Mouse (Mus musculus) left cerebral cortex, adult 9 months (tissue): ENCODE data around the gene 1810010D01Rik.

Source experiments
- DNase-seq, 2 experiments: peaks; one replicate each; pipeline ENCODE4 v3.0.0; 2022; ENCODE audit warnings: low spot score in 2 of 2

The 1810010D01Rik gene

DNA sequence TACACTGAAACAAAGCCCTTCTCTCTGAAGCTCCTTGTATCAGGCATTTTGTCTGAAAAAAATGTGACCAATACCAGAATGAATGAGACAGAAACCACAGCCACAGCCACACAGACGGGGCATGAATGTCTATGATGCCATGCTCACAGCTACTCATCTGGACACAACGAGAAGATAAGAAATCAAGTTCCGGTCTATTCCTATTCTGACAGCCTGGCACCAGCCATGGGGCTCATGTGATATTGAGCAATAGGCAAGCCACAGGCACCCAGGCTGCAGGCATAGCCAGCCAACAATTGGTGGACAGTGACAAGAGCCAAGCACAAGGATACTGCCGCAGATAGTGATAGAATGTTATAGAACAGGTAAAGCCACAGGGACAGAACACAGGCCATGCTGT lies 7.6 kb upstream of the 1810010D01Rik start:
- no peak for DNase-seq

DNA sequence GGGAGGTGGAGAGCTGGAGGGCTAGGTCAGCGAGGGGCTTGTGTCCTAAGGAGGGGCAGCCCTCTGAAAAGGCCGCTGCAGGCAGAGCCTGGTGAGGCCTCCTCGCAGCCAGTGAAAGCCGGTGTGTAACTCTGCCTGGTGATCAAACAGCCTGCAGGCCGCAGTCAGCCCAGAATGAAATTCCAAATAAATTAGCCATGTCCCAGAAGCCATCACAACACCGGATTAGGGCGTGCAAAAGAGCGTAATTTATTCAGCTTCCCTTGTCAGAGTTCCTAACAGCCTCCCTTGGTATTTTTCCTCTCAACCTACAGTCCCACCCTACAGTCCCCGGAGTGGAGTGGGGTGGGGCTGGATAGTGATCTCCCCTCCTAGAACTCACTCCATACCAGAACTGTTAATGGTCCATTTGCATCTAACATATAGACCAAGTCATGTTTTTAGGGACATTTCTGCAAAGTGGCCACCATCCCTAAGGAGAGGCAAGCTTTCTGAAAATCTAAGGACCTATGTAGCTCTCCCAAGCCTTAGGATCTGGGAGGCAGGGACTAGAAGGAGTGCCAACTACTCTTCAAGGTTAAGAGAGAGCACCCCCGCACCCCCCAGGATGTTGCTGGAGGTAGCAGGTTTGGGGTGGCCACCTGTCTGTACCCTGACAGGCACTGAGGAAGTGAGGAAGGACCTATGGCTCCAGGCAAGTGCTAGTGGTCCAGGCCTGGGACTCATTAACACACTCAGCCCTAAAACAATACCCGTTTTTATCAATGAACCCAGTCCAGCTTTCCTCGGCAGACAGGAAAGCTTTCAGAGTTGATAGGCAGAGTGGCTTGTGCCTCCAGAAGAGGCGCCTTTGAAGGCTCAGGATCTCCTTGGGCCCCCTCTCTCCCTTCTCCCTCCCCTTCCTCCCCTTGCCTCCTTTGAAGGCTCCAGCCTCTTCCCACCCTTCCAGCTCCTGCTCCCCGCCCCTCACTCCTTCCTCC lies 4.1 kb upstream of the 1810010D01Rik start:
- no peak for DNase-seq

DNA sequence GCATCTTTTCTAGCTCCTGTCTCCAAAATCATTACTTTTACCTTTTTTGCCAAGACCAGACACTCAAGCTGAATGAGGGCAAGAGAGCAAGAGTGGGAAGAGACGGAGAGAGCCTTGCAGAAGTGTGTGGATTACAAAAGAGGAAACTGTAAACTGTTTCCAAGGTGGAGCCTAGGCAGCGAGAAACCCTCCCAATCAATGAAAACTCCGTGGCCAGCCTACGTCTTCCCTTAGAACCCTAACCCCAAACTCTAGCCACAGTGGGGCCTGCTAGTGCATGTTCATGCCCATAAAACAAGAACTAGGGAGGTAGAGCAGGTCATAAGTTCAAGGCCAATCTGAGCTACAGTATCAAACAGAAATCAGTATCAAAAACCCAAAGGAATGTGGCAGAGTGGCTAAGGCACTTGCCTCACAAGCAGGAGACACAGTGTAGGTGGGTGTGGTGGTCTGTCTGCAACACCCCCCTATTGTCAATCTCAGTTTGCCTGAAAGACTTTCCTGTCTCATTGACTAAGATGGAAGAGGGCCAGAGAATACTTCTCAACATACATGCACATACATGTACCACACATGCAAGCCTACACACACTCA lies 2.7 kb upstream of the 1810010D01Rik start:
- DNase-seq: no peak

DNA sequence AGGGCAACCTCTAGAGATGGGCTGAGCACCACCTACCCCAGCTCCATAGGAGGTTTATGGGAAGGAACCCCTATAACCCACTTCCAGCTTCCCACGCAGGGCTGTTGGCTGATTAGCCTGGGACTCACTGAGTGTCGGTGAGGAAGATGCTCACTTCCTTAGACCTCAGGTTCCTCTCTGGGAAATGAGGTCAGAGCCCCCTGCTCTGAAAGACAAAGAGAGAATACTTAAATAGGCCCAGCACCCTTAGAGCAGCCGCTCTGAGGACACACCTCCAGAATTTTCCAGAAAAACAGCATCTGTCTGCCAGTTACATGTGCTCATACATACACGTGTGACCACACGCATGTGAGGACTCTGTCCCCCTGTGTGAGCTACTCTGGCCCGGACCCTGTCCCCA lies 1.1 kb downstream of the 1810010D01Rik start:
- no peak for DNase-seq

DNA sequence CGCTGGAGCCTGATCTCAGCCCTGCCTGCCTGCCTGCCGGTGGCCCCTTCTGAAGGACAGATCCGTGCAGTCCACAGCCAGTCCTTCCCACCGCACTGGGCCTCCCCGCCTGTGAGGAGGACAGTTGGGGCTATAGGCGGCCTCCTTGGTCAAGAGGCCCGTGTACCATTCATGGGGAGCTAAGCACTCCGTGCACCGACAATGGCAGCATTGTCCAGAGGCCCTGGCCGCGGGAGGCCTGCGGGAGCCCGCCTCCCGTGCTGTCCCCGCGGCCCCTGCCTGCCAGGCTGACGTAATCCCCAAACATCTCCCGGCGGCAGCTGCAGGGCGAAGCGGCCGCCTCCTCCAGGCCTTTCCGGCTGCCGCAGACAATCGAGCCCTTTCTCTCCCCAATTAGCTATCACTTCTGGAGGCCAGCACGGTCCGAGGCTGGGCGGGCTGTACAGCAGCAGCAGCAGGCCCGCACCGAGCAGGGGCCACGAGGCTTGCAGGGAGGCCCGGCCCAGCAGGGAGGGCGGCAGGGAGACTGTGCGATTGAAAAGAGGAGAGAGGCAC lies 1.8 kb downstream of the 1810010D01Rik start:
- DNase-seq: peak; percentile 61 to 80

DNA sequence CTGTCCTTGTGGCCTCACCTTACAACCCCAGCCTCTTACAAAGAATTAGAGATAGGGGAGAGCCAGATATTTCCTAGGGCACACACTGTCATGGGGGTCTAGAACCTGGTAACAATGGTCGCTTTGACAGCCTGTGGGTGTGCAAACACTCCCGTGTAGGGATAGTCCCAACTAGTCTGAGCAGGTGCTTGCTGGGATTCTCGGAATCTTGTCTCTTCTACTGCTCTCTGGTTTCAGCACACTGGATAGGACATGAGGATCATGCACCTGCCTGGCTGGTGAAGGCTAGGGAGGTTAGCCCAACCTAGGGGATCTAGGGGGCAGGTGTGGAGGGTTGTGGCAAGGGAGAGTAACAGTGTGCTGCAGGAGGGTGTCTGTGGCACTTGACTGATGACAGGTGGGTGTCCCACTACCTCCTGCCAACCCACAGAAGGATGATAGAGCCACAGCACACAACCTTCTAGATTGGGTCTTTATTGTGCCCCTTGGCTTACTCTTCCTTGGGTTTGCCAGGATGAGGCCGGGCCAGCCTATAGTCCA lies 2.5 kb downstream of the 1810010D01Rik start:
- no peak for DNase-seq

DNA sequence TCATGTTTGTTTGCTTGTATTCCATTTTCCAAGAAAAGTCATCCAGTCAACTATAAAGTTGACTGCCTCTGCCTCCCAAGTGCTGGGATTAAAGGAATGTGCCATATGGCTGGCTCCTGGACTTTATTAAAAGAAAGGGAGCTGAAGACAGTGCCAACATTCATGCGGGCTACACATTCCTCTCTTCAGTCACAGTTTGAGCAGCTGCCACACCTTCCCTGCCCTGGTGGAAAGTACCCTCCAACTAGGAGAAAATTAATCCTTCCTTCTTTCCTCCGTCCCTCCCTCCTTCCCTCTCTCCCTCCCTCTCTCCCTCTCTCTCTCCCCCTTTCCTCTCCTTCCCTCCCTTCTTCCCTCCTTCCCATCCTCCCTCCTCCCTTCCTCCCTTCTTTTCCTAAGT lies 8.2 kb downstream of the 1810010D01Rik start:
- no peak for DNase-seq

DNA sequence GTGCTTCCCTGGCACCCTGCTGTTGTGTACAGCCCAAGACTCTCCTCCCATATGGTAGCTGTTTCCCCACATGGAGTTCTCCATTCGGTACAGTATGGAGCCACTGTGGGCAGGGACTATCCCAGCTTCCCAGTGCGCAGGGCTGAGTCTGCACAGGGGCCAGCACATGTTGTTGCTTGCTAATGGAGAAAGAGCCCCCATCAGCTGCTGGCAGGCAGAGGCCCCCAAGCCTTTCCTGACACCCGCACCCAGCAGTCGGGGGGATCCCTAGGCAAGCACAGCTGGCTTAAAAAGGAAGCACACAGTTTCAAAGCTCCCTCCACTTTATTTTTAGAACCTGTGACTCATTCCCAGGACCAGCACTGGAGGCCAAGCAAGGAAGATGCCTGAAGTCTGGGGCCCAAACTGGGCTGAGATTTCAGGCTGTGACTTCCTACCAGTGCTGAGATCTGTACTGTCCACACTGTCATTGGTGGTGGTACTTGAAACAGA lies 9.7 kb downstream of the 1810010D01Rik start:
- peak in 1 of 2 experiments; percentile 78 for DNase-seq

DNA sequence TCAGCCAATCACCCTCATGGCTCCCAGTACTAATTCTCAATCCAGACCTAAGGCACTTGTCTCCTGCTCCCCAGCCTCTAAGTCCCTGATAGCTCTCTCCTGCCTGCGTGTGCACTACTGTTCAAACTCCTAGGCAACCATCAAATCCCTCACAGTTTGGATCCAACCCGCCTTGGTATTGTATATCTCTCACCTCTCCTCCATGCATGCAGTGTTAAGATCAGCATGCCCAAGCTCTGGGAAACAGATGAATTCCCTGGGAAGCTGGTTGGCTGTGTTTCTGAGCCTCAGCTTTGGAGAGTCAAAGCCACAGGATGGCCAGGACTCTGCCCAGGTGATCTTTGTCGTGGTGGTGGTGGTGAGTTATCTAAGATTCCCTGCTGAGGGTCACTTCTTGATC lies 10.2 kb downstream of the 1810010D01Rik start:
- DNase-seq: no peak

DNA sequence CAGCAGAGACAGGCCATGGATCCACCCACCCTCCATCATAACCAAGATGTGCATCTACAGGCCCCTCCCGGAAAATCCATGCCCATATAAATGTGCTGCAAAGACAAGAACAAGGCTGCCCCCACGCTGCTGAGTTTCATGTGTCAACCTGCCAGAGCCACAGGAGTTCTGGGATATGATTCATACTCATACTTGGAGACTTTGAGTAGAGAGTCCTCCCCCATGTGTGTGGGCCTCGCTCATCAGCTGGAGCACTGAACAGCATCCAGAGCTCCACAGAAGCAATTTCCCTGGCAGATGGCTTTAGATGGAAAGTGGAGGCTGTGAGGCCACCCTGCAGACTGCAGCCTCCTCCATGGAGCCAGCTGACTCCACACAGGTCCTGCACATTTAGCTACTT lies 10.9 kb downstream of the 1810010D01Rik start:
- peak; percentile 92 to 94 for DNase-seq

DNA sequence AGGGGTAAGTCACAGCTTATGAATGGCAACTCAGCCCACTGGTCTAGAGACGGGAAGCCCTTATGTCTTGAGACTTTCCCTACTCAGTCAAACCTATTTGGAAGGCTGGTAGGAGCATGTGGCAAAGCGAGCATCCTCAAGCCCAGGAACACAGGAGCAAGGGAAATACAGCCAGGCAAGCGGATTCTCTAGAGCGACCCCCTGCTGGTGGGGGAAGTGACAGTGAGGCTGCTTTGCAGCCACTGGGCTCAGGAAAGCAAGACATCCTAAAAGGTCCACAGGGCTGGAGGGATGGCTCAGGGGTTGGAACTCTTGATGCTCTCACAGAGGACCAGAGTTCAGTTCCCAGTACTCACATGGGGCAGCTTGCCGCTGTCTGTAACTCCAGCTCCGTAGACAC lies 11.6 kb downstream of the 1810010D01Rik start:
- no peak for DNase-seq

DNA sequence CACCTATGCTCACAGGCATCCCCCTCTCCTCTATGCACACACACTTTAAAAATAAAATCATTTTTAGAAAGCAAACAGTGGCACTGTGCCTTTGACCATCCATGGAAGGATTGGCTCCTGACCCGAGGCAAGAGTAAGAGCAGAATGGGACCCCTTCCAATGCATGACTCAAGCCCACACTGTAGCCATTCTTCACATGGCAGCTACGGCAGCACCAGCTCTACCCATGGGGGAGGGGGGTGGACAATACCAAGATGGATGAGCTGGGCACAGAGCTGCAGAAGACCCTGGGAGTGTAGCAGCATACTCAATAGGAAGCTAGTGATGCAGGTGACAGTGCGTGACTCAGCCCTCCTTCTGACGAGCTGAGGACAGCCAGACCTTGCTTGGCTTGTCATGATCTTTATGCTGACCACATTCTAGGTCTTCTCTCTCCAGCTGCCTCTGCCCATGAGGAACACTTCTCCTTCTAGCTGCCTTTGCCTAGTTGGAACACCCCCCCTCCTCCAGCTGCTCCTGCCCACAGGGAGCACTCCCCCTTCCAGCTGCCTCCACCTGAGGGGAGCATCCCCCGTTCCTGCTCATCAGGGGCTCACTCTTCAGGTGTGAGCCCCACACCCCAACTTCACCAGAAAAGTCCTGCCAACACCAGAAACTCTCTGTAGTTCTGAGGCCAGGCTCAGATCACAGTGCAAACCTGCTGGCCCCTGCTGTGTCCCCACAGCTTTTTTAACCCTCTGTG lies 12.6 kb downstream of the 1810010D01Rik start:
- DNase-seq: no peak

DNA sequence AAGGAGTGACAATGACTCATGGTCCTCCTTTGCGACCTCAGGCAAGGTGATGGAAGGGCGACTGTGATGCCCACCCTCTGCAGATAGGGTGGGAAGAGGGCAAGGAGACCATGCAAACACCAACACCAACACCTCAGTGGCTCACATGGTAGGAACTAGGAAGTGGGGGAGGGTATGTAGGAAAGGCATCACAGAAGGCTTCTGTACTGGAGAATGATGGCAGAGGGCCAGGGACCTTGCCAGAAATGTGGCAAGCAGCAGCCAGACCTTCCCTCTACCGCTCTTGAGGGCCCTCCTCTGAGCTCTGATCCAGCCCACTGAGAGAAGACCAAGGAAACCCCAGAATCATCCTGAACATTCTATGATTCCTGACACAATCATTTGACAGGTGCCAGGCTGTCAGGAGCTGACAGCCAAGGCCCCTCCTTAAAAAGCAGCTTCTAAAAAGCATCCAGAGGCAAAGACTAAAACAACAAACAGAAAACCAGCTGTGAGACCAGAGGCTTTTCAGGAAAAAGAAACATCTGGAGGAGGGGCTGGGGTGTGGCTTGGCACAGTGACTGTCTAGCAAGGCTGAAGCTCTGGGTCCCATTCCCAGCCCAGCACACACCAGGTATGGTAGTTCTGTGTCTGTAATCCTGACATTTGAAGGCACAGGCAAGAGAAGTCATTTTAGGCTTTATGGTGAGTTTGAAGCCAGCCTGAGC lies 13.3 kb downstream of the 1810010D01Rik start:
- peak in 1 of 2 experiments; percentile 52 for DNase-seq

DNA sequence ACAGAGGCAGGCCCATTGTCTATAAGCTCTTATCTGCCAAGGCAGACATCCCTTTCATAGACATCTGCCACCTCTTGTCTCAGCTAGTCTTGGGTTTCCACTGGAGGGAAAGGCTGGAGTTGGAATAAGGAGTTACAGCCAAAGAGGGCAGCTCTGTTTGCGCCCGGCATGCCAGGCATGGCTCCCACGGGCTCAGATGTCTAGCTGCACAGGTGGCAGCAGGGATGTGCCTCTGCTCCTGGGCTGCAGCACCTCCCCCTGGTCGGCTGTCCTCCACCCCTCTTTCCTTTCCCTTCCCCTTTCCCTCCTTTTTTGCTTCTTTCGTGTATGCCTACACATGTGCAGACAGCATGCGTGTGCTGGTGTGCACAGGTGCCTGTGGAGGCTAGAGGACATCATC lies 15.1 kb downstream of the 1810010D01Rik start:
- DNase-seq: no peak

DNA sequence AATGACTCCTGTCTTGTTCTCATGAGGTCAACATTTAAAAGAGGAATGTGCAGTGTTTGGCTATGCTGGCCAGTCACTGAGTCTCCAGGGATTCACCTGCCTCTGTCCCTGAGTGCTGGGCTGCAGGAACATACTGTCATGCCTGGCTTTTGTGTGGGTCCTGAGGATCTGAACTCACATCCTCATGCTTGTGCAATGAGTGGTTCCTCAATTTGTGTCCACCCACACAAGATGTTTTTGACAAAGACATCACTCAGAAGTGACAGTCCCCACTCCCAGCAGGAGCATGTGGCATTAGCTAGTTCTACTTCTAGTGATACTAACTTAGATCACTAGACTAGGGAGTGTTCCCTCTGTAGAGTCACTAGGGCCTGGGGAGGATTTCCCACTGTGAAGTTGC lies 17.4 kb downstream of the 1810010D01Rik start:
- no peak for DNase-seq

DNA sequence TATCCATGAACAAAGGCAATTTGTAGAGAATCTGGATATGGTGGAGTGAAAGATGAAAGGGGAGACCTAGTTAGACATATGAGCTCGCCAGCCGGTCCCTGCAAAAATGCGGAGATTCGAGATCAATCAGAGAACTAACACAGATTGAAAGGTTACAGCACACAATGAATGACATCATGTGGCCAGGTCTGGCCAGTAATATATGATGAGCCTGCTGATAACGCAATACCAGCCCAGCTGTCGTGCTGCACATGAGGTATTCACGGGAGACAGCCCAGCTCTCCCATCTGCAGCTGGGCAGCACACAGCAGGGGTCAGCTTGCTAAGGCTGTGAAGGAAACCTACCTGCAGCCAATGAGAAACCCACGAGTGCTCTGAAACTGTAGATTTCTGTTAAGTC lies 18.6 kb downstream of the 1810010D01Rik start:
- DNase-seq: no peak

DNA sequence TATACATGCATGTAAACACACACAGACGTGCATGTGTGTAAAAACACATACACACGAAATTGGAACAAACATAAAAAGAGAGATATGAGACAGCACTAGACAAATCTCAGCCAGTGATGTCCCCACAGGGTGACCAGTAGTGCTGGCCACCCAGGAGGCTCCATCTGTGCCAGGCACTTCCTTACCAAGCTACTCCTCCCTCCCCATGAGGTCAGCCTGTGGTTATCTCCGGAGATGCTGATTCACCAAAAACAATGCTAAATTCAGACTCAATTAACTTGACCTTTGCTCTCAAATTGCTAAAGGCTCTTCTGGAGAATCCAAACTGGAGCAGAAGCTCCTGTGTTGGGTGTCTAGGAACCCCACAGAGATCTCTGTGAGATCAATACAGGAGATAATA lies 20.1 kb downstream of the 1810010D01Rik start:
- DNase-seq: no peak

DNA sequence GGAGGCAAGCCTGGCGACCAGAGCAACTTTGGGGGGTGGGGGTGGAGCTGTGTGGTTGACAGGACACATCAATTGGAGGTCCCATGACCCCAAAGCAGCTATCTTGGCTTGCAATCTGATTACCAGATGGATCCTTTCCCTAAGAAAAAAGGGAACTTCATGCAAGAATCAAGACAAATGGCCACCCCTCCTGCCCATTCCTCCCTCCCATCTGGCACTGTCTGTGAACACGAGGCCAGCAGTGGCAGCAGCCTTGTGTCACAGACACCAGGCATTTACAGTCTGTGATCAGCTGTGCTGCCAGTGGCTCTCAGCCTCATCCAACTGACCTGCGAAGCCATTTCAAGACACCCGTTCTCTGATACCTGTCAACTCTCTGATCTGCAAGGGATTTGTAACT lies 25.5 kb downstream of the 1810010D01Rik start:
- no peak for DNase-seq

DNA sequence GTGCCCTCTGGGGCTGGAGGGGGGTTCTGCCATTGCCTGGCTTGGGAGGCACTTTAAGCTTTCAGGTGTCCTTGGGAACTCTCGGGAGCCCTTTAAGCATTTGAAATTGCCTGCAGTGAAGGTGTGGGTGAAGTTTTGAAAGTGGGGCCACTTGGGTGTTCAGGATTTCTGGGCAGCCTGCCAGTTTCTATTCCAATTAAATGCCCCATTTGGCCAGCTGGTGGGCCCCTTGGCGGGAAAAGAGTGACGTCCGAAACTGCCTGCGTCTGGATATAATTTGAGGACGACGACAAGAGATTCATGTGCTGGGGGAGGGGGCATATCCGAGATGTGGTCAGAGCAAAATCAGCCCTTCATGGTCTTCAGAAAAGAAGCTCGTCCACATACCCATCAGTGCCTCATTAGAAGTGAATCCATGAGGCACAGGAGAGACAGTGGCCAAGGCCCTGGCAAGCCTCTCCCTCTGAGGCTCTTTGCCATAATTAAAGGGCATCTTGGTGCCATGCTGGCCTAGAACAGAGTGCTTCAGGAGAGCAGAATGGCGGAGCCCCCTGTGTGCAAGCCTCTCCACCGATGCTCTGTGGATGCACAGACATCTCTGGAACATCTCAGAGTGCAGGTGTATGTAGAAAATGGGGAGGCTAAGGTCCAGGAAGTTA lies 26.4 kb downstream of the 1810010D01Rik start:
- DNase-seq: no peak

DNA sequence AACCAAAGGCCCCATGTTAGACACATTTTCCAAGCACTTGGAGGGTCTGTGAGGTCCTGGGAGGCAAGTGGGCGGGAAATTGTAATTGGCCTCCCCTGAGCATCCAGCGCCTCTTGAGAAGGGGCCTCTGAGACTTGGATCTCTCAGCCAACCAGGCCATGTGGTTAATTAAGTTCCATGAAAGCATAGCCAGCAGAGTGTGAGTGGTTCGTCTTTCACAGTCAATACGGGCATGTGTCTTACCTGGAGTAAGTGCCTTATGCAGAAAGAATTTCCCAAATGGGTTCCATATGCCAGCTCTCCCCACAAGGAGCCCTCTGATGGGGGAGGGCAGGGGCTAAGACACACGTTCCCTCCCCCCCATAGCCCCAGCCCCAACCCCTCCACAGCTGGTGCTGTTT lies 28.2 kb downstream of the 1810010D01Rik start:
- no peak for DNase-seq
